Mouse (Mus musculus) CD4-positive, CD25-positive, alpha-beta regulatory T cell, adult 9 weeks (primary cell): ENCODE measurements around the gene Zfp708. TPM values are rescaled to one million over a fixed set of nuclear protein-coding genes. Genes with fewer than 3 reads are reported as not detected.

ENCODE experiments used
- polyA plus RNA-seq: library from polyadenylated mRNA; unstranded; fragments of 100-300 nt; shearing (Covaris generic); gene quantifications from one replicate; pipeline ENCODE4 v1.2.1, GENCODE M21; 2017

Zfp708 gene
- 8.0 TPM for polyA plus RNA-seq

GRCm38 (mm10) chr13:67097876-67098275 is at the start of gene Zfp708:
Gene Zfp708, minus strand, starts transcription at chr13:67097976.

GRCm38 (mm10) chr13:67121360-67121759 is 23.6 kb upstream of the Zfp708 start, which contains the start of gene Zfp759:
Gene Zfp759, plus strand, starts transcription at chr13:67121660.

GRCm38 (mm10) chr13:67116163-67116562 is 18.4 kb upstream of the Zfp708 start, which contains the start of gene Rslcan18:
Gene Rslcan18, minus strand, starts transcription at chr13:67116263.

GRCm38 (mm10) chr13:67108194-67108820 is 10.5 kb upstream of the Zfp708 start, which contains the start of gene Gm28557:
Gene Gm28557, minus strand, starts transcription at chr13:67108604.

GRCm38 (mm10) chr13:67060786-67061358 is 36.9 kb downstream of the Zfp708 start, which contains the start of gene Zfp712:
Gene Zfp712, minus strand, starts transcription at chr13:67061170.

Other genes starting within 250 kb of the Zfp708 start
- gene Gm10767, start 193.1 kb downstream of the Zfp708 start, polyA plus RNA-seq, result 1.3 TPM
- gene Zfp712, start 36.8 kb downstream of the Zfp708 start, polyA plus RNA-seq, result 8.4 TPM
- gene Gm28557, start 10.6 kb upstream of the Zfp708 start, polyA plus RNA-seq, result 3.6 TPM
- 0.27 TPM for gene Rslcan18, start 18.3 kb upstream of the Zfp708 start, polyA plus RNA-seq
- gene Zfp759, start 23.7 kb upstream of the Zfp708 start, polyA plus RNA-seq, result 2.7 TPM
- 19.7 TPM for gene Rsl1, start 75.2 kb upstream of the Zfp708 start, polyA plus RNA-seq
- 7.0 TPM for gene Zfp455, start 96.5 kb upstream of the Zfp708 start, polyA plus RNA-seq
- 3.1 TPM for gene Zfp458, start 180.5 kb upstream of the Zfp708 start, polyA plus RNA-seq
- 1.0 TPM for gene Zfp457, start 208.5 kb upstream of the Zfp708 start, polyA plus RNA-seq
- gene Zfp595, start 234.6 kb upstream of the Zfp708 start, polyA plus RNA-seq, result 7.4 TPM